Mouse (Mus musculus) thymus, adult 2 months (tissue): ENCODE measurements around the gene Btbd9.

Source experiments
- CTCF ChIP-seq: fragments of 200-500 bp; IDR thresholded peaks from 2 replicates; pipeline ENCODE4 v1.5.1; 2012; ENCODE audit warnings: mild to moderate bottlenecking, control low read depth, low read length, moderate library complexity, borderline replicate concordance; ENCODE audit not compliant: control insufficient read depth, poor library complexity, insufficient read depth; ENCODE audit errors: extremely low read depth
- POLR2A ChIP-seq: fragments of 200-500 bp; IDR thresholded peaks from 2 replicates; pipeline ENCODE4 v1.6.1; 2012; ENCODE audit warnings: mild to moderate bottlenecking, low read length, control low read depth, moderate library complexity; ENCODE audit not compliant: control insufficient read depth, poor library complexity, insufficient read depth; ENCODE audit errors: extremely low read depth

DNA sequence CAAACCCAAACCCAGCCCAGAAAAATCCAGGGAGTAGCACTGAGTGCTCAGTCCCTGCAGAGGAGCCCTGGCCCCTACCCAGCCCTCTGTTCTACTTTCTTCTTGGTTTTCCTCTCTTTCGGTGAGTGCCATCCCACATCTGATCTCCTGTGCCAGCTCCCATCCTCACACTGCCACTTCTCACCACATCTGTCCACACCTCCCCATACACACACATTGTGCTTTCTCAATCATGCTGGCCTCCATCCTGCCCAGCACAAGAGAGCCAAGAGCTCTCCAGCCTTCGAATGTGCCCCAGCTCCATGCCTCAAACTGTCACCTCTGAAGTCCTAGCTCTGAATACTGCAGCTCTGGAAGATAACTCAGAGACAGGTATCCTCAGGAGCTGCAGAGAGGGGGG is 271.5 kb downstream of the Btbd9 start:
- TF ChIP-seq CTCF = no peak
- TF ChIP-seq POLR2A = no peak
